Mouse (Mus musculus) small intestine, adult 2 months (tissue): ENCODE data around the gene P2rx3. TPM values are rescaled to one million over a fixed set of nuclear protein-coding genes. Genes with fewer than 3 reads are reported as not detected.
A peak's percentile ranks its signal among the peaks of the same experiment; 100 is the strongest.

Experiments
- H3K27ac ChIP-seq: fragments of 200-500 bp; 2 replicates; pipeline ENCODE4 v1.5.1; 2012; ENCODE audit warnings: low read depth, low read length, control low read depth, inconsistent platforms; ENCODE audit not compliant: insufficient read depth
- H3K27me3 ChIP-seq: fragments of 200-500 bp; 2 replicates; pipeline ENCODE4 v1.6.1; 2012; ENCODE audit warnings: mild to moderate bottlenecking, moderate library complexity, low read length, inconsistent platforms; ENCODE audit not compliant: control insufficient read depth, insufficient read depth
- H3K36me3 ChIP-seq: fragments of 200-500 bp; 2 replicates; pipeline ENCODE4 v1.6.1; 2012; ENCODE audit warnings: mild to moderate bottlenecking, low read length, control low read depth, inconsistent platforms; ENCODE audit not compliant: control insufficient read depth, insufficient read depth
- H3K4me1 ChIP-seq: fragments of 200-500 bp; 2 replicates; pipeline ENCODE4 v1.6.1; 2012; ENCODE audit warnings: low read length, inconsistent platforms, mixed read lengths; ENCODE audit not compliant: control insufficient read depth, insufficient read depth, insufficient read length
- H3K4me3 ChIP-seq: fragments of 200-500 bp; 2 replicates; pipeline ENCODE4 v1.5.1; 2012; ENCODE audit warnings: low read depth, mild to moderate bottlenecking, control low read depth, inconsistent platforms, low read length, moderate library complexity
- CTCF ChIP-seq: fragments of 200-500 bp; IDR thresholded peaks from 2 replicates; pipeline ENCODE4 v1.5.1; 2012; ENCODE audit warnings: low read depth, mild to moderate bottlenecking, control low read depth, inconsistent platforms, low read length, moderate library complexity, mixed read lengths; ENCODE audit not compliant: insufficient replicate concordance, insufficient read length; ENCODE audit errors: extremely low read depth
- POLR2A ChIP-seq: fragments of 200-500 bp; IDR thresholded peaks from 2 replicates; pipeline ENCODE4 v1.6.1; 2012; ENCODE audit warnings: low read depth, mild to moderate bottlenecking, control low read depth, inconsistent platforms, low read length, moderate library complexity
- WGBS: fragments of 180-500 bp; shearing (Covaris S2); methylation state at CpG from one replicate; pipeline ENCODE4 v1.1.7; 2018; 5-methylcytosine and 5-hydroxymethylcytosine counted together
- polyA plus RNA-seq: library from polyadenylated mRNA; depleted of rRNA; stranded (reverse); fragments of >200 nt; gene quantifications from 2 replicates; pipeline ENCODE4 v1.2.3, GENCODE M21; 2012

The P2rx3 gene
- polyA plus RNA-seq, 1 experiment, result 0.16 TPM

- TF ChIP-seq POLR2A, result no peak
- Histone ChIP-seq H3K4me3 (no peak overlapping the region), H3K36me3 (no peaks in the 10 kb centered on the region), H3K4me1 (no peaks in the 10 kb centered on the region), H3K27ac (no peak overlapping the region), H3K27me3 (no peaks in the 10 kb centered on the region)
- WGBS, result 53% methylated on average over 2 of the region's 2 CpGs
Observed at GRCm38 (mm10) chr2:84996376-84996775, 40.9 kb downstream of the P2rx3 start.

GRCm38 (mm10) chr2:84987930-84988329 is 49.3 kb downstream of the P2rx3 start, which contains the start of gene Prg3:
TSS of gene Prg3 (plus strand) at chr2:84988215.
- Histone ChIP-seq H3K4me3 (no peak within 1 kb of the TSS), H3K4me1 (no peaks in the 10 kb centered on the region), H3K27ac (no peak within 1 kb of the TSS), H3K36me3 (no peaks in the 10 kb centered on the region), H3K27me3 (no peaks in the 10 kb centered on the region)
- 69% methylated on average over 1 of the region's 1 CpGs for WGBS
- TF ChIP-seq CTCF, result no peak
- TF ChIP-seq POLR2A, result no peak

GRCm38 (mm10) chr2:84980188-84980587 is 57.1 kb downstream of the P2rx3 start, which contains the start of gene Prg2:
TSS of gene Prg2 (plus strand) at chr2:84980461.
- Histone ChIP-seq H3K36me3 (no peaks in the 10 kb centered on the region), H3K27ac (no peak within 1 kb of the TSS), H3K4me3 (no peak within 1 kb of the TSS), H3K4me1 (no peaks in the 10 kb centered on the region), H3K27me3 (no peaks in the 10 kb centered on the region)
- WGBS, result 75% methylated on average over 1 of the region's 1 CpGs
- no peak for TF ChIP-seq POLR2A
- no peak for TF ChIP-seq CTCF

- 85% methylated on average over 2 of the region's 2 CpGs for WGBS
- no peaks in the 10 kb centered on the region for H3K36me3 ChIP-seq
Observed at GRCm38 (mm10) chr2:84975580-84975979, 61.7 kb downstream of the P2rx3 start.

GRCm38 (mm10) chr2:84967318-84967991 is 69.8 kb downstream of the P2rx3 start:
- no peaks in the 10 kb centered on the region for H3K27me3 ChIP-seq
- no peak for TF ChIP-seq CTCF
- TF ChIP-seq POLR2A, result no peak
- H3K36me3 ChIP-seq, result no peaks in the 10 kb centered on the region
- 77% methylated on average over 5 of the region's 5 CpGs for WGBS
- H3K27ac ChIP-seq, result no peak overlapping the region
- no peaks in the 10 kb centered on the region; the same call in 1 of the 2 replicates for H3K4me1 ChIP-seq
- no peak overlapping the region for H3K4me3 ChIP-seq

More at GRCm38 (mm10) chr2:84975580-84975979, 61.7 kb downstream of the P2rx3 start:
- Histone ChIP-seq H3K4me1 (no peaks in the 10 kb centered on the region), H3K27me3 (no peaks in the 10 kb centered on the region), H3K4me3 (no peak overlapping the region), H3K27ac (no peak overlapping the region)
- TF ChIP-seq CTCF, result no peak
- TF ChIP-seq POLR2A, result no peak

- TF ChIP-seq POLR2A, result no peak
- no peak for TF ChIP-seq CTCF
- peak overlapping the region; percentile 70 for H3K27ac ChIP-seq
Observed at GRCm38 (mm10) chr2:84964111-84964801, 73.0 kb downstream of the P2rx3 start.

GRCm38 (mm10) chr2:84962906-84963507 is 74.3 kb downstream of the P2rx3 start:
- Histone ChIP-seq H3K27ac (peak overlapping the region; percentile 69), H3K27me3 (no peaks in the 10 kb centered on the region), H3K36me3 (no peaks in the 10 kb centered on the region), H3K4me3 (no peak overlapping the region), H3K4me1 (peaks cover 2% of the 10 kb centered on the region)
- TF ChIP-seq CTCF (no peak), POLR2A (no peak)
- WGBS, result 59% methylated on average over 6 of the region's 6 CpGs

More at GRCm38 (mm10) chr2:84964111-84964801, 73.0 kb downstream of the P2rx3 start:
- 73% methylated on average over 7 of the region's 7 CpGs for WGBS
- Histone ChIP-seq H3K36me3 (no peaks in the 10 kb centered on the region), H3K4me1 (peaks cover 2% of the 10 kb centered on the region), H3K4me3 (no peak overlapping the region), H3K27me3 (no peaks in the 10 kb centered on the region)
